Mouse (Mus musculus): ENCODE data around the gene Gins1. TPM values are rescaled to one million over a fixed set of nuclear protein-coding genes. Genes with fewer than 3 reads are reported as not detected.
"Not testable (repeated sequence)": the region's sequence is repeated elsewhere in the genome, so short reads cannot be mapped to it uniquely, and the experiment has no call there.

Gene Gins1
- polyA plus RNA-seq, 1 experiment: 19.7 TPM

DNA sequence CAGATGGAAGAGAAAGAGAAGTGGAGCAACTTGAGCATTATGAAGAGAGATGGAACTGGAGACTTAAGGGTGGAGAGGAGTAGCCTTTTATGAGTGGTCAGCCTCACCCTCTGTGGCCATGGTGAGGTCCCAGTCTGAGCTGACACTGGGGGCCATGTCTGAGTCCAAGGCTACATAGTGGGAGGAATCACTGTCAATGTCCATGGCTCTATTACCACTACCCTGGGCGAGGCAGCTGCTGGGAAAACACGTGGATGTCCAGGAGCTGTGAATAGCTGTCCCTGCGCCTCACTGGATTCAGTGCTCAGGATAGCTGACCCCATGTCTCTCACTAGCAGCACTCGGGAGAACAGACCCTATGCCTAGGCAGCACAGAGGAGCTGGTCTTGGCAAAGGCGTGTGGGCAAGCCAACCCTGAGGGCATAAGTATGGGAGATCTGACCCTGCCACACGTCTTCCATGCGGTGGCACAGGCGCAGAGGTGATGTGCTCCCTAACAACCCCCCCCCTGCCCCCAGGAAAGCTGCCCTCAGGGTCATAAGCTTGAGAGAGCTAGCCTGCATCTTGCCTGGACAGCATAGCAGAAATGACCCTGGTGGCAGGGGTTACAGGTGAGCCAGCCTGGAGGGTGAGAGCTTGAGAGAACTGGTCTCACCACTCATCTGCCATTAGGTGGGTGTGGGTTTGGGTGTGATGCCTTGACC is 21.0 kb upstream of the Gins1 start:
- Histone ChIP-seq H3K4me3 (ENCODE audit: insufficient read depth, low read length) (no peak overlapping the region), H3K4me1 (ENCODE audit: control insufficient read depth, insufficient read depth, low read length) (no peaks in the 10 kb centered on the region), H3K27ac (ENCODE audit: insufficient read depth, low read length) (no peak overlapping the region)
- TF ChIP-seq POLR2A (IDR thresholded peaks at IDR 0.05; ENCODE audit: low read depth, low read length) (no peak), CTCF (IDR thresholded peaks at IDR 0.05; ENCODE audit: borderline replicate concordance, insufficient read depth, low read length) (no peak)

DNA sequence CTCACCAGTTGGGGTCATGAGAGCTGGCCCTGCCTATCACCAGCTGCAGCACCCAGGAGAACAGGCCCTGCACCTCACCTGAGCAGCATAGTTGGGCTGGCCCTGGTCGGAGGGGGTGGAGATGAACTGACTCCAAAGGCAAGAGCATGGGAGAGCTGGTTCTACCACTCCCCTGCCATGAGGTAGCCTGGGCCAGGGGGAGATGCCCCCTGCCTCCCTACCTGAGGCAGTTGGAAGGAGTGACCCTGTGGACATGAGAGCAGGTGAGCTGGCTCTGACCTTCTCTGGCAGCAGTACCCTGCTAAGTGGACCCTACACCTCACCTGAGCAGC is 20.5 kb upstream of the Gins1 start:
- no peak overlapping the region for H3K27ac ChIP-seq (ENCODE audit: insufficient read depth, low read length)
- no peak for TF ChIP-seq POLR2A (IDR thresholded peaks at IDR 0.05; ENCODE audit: low read depth, low read length)
- no peak for TF ChIP-seq CTCF (IDR thresholded peaks at IDR 0.05; ENCODE audit: borderline replicate concordance, insufficient read depth, low read length)
- no peaks in the 10 kb centered on the region for H3K4me1 ChIP-seq (ENCODE audit: control insufficient read depth, insufficient read depth, low read length)
- no peak overlapping the region for H3K4me3 ChIP-seq (ENCODE audit: insufficient read depth, low read length)

DNA sequence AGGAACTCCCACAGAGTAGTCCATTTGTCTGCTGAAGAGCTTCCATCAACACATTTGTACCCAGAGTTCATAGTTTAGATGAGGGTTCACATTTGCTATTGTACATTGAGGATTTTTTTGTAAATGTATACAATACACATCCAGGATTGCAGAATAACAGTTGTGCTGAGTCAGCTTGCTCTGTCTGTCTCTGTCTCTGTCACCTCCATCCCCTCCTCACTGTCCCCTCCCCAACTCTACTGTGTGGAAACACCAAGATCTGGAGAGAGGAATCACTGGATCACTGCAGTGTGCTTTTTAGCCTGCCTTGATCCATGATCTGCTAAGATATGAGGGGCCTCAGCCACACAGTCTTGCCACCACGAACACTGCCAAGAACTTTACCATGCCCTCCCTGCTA is 19.4 kb upstream of the Gins1 start:
- no peak for TF ChIP-seq CTCF (IDR thresholded peaks at IDR 0.05; ENCODE audit: borderline replicate concordance, insufficient read depth, low read length)
- TF ChIP-seq POLR2A (IDR thresholded peaks at IDR 0.05; ENCODE audit: low read depth, low read length): no peak
- Histone ChIP-seq H3K4me1 (ENCODE audit: control insufficient read depth, insufficient read depth, low read length) (no peaks in the 10 kb centered on the region), H3K4me3 (ENCODE audit: insufficient read depth, low read length) (no peak overlapping the region), H3K27ac (ENCODE audit: insufficient read depth, low read length) (no peak overlapping the region)

DNA sequence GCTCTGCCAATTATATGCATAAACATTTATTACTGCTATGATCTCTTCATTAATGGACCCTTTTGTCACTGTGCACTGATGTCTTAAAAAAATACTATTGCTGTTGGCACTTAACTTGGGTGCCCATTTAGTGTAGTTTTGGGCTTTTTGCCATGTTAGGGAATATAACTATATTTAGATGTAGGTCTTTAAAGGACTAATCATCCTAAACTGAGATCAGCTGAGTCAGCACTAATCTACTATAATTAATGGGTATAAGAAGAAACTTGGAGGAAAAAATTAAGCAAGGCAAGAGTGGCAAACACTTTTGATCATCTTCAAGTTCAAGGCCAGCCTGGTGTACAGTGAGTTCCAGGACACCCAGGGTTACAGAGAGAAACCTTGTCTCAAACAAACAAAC is 18.9 kb upstream of the Gins1 start:
- no peaks in the 10 kb centered on the region for H3K4me1 ChIP-seq (ENCODE audit: control insufficient read depth, insufficient read depth, low read length)
- no peak overlapping the region for H3K4me3 ChIP-seq (ENCODE audit: insufficient read depth, low read length)
- no peak for TF ChIP-seq POLR2A (IDR thresholded peaks at IDR 0.05; ENCODE audit: low read depth, low read length)
- TF ChIP-seq CTCF (IDR thresholded peaks at IDR 0.05; ENCODE audit: borderline replicate concordance, insufficient read depth, low read length): no peak
- H3K27ac ChIP-seq (ENCODE audit: insufficient read depth, low read length): no peak overlapping the region

DNA sequence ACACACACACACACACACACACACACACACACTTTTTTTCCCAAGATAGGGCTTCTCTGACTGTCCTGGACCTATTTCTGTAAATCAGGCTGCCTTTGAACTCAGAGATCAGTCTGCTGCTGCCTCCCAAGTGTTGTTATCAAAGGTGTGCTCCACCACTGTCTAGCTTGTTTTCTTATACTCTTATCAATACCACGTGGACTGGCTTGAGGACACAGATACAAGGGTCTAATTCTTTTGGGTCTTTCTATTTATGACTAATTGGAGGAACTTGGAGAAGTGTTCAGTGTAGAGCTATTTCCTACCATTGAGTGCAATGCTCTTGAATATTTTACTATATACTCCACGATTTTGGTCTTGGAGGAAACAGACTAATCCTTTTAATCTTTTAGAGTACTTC is 17.8 kb upstream of the Gins1 start:
- Histone ChIP-seq H3K4me3 (ENCODE audit: insufficient read depth, low read length) (no peak overlapping the region), H3K4me1 (ENCODE audit: control insufficient read depth, insufficient read depth, low read length) (no peaks in the 10 kb centered on the region), H3K27ac (ENCODE audit: insufficient read depth, low read length) (no peak overlapping the region)
- TF ChIP-seq CTCF (IDR thresholded peaks at IDR 0.05; ENCODE audit: borderline replicate concordance, insufficient read depth, low read length) (no peak), POLR2A (IDR thresholded peaks at IDR 0.05; ENCODE audit: low read depth, low read length) (no peak)

DNA sequence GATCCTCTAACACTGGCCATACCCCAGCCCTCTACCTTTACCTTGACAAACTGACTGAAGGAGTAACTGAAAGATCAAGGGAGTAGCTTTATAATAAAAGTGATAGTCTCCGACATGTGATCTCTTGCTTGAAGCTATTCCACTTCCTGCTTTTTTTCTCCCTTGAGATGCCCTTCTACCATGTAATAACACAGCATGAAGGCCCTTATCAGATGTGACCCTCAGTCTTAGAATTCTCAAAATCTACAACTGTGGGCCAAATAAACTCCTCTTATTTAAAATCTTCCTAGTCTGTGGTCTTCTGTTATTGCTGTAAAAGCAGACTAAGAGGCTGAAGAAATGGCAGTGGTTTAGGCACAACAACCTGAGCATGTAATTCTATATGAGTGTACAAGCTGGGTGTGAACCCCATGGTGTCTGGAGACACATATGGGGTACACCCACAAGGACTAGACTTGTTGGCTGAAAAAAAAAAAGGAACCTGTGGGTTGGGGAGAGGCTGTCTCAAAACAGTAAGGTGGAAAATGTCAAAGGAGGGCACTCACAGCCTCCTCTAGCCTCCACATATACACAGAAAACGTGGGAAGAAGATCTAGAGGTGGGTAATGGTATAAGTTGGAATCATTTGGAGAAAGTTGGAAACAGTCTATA is 10.5 kb upstream of the Gins1 start:
- Histone ChIP-seq H3K4me1 (ENCODE audit: control insufficient read depth, insufficient read depth, low read length) (no peaks in the 10 kb centered on the region; the same call in 1 of the 2 replicates), H3K4me3 (ENCODE audit: insufficient read depth, low read length) (no peak overlapping the region), H3K27ac (ENCODE audit: insufficient read depth, low read length) (no peak overlapping the region)
- no peak for TF ChIP-seq POLR2A (IDR thresholded peaks at IDR 0.05; ENCODE audit: low read depth, low read length)
- no peak for TF ChIP-seq CTCF (IDR thresholded peaks at IDR 0.05; ENCODE audit: borderline replicate concordance, insufficient read depth, low read length)

DNA sequence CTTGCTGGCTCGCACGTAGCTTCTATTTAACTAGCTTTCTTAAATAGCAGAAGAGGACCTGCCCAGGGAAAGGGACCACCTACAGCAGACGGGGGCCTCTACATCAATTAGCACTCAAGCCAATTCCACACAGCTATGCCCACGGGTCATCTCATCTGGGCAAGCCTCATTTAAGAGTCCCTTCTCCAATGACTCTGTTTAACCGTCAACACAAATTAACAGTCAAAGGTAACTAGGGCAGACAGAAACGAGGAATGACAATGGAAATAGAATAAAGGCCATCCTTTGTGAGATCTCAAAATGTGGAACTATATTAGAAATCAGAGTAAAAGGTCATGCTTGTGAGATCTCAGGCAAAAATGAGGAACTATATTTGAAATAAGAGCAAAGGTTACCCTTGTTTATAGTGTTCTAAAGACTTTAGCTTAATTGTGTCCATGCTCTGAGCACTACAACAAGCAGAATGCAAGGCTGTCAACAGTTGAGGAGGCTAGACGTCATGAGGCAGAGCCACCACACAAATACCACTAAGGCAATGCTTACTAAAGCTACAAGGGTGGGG is 9.4 kb upstream of the Gins1 start:
- no peak overlapping the region for H3K4me3 ChIP-seq (ENCODE audit: insufficient read depth, low read length)
- H3K4me1 ChIP-seq (ENCODE audit: control insufficient read depth, insufficient read depth, low read length): no peaks in the 10 kb centered on the region; the same call in 1 of the 2 replicates
- H3K27ac ChIP-seq (ENCODE audit: insufficient read depth, low read length): no peak overlapping the region
- TF ChIP-seq CTCF (IDR thresholded peaks at IDR 0.05; ENCODE audit: borderline replicate concordance, insufficient read depth, low read length): no peak
- TF ChIP-seq POLR2A (IDR thresholded peaks at IDR 0.05; ENCODE audit: low read depth, low read length): no peak

DNA sequence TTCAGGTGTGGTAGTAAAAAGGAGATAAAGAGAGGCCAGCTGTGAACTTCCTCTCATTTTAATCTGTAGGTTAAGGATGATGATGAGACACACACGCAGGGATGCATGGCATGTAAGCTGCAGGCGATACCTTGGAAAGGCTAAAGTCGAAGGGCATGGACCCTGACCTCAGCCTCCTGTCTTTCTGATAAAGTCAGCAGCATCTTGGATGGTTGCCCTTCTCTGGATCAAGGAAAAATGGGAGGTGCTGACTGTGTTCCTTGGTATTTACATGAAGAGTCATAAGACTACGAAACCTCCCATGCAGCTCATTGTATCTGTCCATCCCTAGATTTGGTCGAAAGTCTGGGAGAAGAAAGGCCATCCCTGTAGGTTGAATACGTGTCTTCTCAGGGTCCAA is 4.9 kb upstream of the Gins1 start:
- H3K27ac ChIP-seq (ENCODE audit: insufficient read depth, low read length): no peak overlapping the region
- H3K4me1 ChIP-seq (ENCODE audit: control insufficient read depth, insufficient read depth, low read length): no peaks in the 10 kb centered on the region
- TF ChIP-seq CTCF (IDR thresholded peaks at IDR 0.05; ENCODE audit: borderline replicate concordance, insufficient read depth, low read length) (no peak), POLR2A (IDR thresholded peaks at IDR 0.05; ENCODE audit: low read depth, low read length) (no peak)
- H3K4me3 ChIP-seq (ENCODE audit: insufficient read depth, low read length): no peak overlapping the region

DNA sequence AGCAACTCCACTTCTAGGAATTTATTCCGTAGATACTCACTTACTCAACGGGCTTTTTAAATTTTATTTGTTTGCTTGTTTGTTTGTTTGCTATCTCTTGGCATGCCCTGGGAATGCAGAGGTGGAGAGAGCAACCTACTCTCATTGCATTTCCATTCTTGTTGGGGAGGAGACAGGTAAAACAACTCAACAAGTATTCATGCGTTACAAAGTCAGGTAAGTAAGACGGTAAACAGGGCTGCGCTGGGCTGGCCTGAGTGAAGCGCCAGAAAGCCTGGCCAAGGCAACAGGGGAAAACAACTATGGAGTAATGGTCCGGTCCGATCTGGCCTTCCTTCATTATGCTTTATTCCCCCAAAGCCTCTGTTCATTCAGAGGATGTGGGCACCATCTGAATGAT is 2.9 kb upstream of the Gins1 start:
- Histone ChIP-seq H3K27ac (ENCODE audit: insufficient read depth, low read length) (no peak overlapping the region), H3K4me3 (ENCODE audit: insufficient read depth, low read length) (no peak overlapping the region)
- no peak for TF ChIP-seq POLR2A (IDR thresholded peaks at IDR 0.05; ENCODE audit: low read depth, low read length)

DNA sequence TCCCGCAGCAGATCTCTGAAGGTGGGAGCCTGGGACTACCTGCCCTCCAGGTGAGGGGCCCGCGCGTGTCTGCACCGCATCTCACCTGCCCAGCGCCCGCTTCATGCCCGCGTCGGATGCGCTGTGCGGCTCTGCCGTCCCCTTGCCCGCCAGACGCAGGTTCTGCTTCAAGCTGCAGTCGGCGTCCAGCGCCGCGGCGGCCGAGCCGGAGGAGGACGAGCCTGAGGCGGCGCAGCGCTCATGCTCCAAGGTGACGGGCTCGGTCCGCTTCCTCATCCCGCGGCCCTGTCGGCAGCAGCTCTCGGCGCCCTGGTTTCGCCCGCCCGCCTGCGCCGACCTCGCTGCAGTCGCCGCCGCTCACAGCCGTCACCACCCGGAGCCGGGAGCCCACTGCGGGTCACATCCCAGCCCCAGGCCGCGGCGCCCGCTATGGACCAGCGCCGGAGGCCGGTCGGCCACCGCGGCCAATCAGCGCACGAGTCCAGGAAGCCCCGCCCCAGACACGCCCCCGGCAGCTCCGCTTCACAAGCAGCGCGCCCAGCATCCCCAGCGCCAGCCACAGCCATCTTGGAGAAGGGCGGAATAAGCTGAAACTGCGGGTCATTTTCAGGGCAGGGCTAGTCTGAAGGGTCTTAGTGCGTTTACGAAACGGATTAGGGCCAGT is 796 bp upstream of the Gins1 start, which contains the start of gene Abhd12:
TSS of gene Abhd12 (minus strand) at position 470 of the 664 bp plus-strand sequence.
- no peaks in the 10 kb centered on the region for H3K4me1 ChIP-seq (ENCODE audit: control insufficient read depth, insufficient read depth, low read length)
- peak within 1 kb of the TSS; percentile 64 for H3K4me3 ChIP-seq (ENCODE audit: insufficient read depth, low read length)
- H3K27ac ChIP-seq (ENCODE audit: insufficient read depth, low read length): peak within 1 kb of the TSS; percentile 53
- peak; percentile 72 for TF ChIP-seq POLR2A (IDR thresholded peaks at IDR 0.05; ENCODE audit: low read depth, low read length)
- TF ChIP-seq CTCF (IDR thresholded peaks at IDR 0.05; ENCODE audit: borderline replicate concordance, insufficient read depth, low read length): no peak

More for the DNA sequence above, 2.9 kb upstream of the Gins1 start:
- H3K4me1 ChIP-seq (ENCODE audit: control insufficient read depth, insufficient read depth, low read length): no peaks in the 10 kb centered on the region

DNA sequence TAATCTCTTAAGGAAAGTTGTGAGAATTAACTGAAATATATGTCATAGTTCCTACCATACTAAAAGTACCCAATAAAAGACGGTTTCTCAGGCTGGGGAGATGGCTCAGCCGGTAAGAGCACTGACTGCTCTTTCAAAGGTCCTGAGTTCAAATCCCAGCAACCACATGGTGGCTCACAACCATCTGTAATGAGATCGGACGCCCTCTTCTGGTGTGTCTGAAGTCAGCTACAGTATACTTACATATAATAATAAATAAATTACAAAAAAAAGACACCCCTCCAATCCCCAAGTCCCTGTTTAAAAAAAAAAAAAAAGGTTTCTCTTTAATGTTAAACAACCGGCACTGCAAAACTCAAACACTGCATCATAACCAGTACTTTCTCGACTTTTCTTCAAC is 3.7 kb downstream of the Gins1 start:
- H3K4me1 ChIP-seq (ENCODE audit: control insufficient read depth, insufficient read depth, low read length); H3K4me3 ChIP-seq (ENCODE audit: insufficient read depth, low read length); H3K27ac ChIP-seq (ENCODE audit: insufficient read depth, low read length): not testable (repeated sequence)

Measured in embryonic fibroblast, embryonic 13.5 days (primary cell).